Mouse (Mus musculus): ENCODE data around the gene Ipo4.

The Ipo4 gene

GRCm38 (mm10) chr14:55635523-55636007, at the start of gene Ipo4:
Ipo4 (minus strand) TSS chr14:55635957.
- DNase-seq (ENCODE audit: low read depth): peak; percentile 87

DNA sequence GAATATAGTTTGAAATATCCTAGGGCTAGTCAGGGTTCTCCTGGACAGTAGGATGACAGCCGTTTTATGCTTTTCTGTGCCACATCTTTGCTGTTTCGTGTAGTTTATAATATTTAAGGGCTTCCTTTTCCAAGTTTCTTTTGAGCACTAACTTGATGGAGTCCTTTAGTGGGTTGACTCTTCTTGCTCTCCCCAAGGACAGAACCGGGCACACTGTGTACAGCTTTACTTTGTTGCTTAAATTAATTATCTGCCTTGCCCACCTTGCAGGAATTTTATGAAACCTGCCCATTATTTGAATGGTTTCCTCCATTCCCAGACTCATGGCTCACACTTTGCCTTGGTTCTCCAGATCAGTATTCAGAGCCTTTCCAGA, 46.3 kb upstream of the Ipo4 start:
- no peak for DNase-seq (ENCODE audit: low read depth)

GRCm38 (mm10) chr14:55681160-55682117, 45.7 kb upstream of the Ipo4 start, which contains the start of gene Tinf2:
Tinf2 (minus strand) TSS chr14:55681820.
- DNase-seq (ENCODE audit: low read depth): peak; percentile 98

GRCm38 (mm10) chr14:55677615-55678014, 41.9 kb upstream of the Ipo4 start:
- DNase-seq (ENCODE audit: low read depth): no peak

DNA sequence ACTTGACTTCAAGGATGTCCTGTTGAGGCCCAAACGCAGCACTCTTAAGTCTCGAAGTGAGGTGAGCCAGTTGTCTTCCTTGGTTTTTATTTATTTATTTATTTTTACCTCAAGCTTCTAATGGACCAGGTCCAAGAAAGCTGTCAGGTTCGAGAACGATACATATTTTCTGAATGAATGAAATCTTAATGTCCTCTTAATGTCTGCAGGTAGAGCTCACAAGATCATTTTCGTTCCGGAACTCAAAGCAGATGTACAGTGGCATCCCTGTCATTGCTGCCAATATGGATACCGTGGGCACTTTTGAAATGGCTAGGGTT, 36.9 kb upstream of the Ipo4 start:
- no peak for DNase-seq (ENCODE audit: low read depth)

- peak; percentile 97 for DNase-seq (ENCODE audit: low read depth)
Observed at GRCm38 (mm10) chr14:55671833-55672740, 36.3 kb upstream of the Ipo4 start, which contains the start of the genes Gmpr2 and Nedd8. Gmpr2 (plus strand) TSS chr14:55671941. Nedd8 (minus strand) TSS chr14:55672124.

DNA sequence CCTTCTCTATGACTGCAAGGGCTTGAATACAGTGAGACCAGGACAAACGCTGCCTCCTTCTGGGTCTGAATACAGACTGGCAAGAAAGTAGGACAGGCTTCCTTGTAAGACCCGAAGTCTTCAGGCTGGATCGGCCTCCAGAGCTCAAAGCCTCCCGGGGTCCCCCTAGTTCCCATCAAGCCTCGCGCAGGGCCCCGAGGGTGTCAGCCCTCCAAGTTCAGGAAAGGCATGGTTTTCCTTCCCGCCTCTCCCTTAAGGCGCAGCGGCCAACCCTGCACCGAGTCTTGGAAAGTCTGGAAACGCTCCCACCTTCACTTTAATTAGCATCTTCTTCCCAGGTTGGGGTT, 35.7 kb upstream of the Ipo4 start:
- no peak for DNase-seq (ENCODE audit: low read depth)

DNA sequence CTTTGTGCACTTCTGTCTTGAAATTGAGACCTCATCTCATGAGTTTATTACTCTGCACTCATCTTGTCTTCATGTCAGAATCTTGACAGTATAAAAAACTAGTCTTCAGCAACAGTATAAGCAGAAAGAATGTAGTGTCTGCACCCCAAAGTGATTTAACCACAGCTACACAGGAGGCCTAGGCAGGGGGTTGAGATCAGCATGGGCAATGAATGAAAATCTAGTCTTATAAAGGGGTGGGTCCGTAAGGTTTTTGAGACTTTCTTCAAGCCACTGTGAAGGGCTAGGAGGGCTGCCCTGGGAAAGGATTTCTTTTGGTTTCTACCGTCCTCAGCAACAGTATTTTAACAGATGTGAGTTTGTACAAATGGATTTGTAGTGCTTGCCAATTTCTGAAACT, 24.9 kb upstream of the Ipo4 start:
- DNase-seq (ENCODE audit: low read depth): no peak

GRCm38 (mm10) chr14:55659960-55660573, 24.3 kb upstream of the Ipo4 start, which contains the start of gene Mdp1:
Mdp1 (minus strand) TSS chr14:55660508.
- peak; percentile 65 for DNase-seq (ENCODE audit: low read depth)

- no peak for DNase-seq (ENCODE audit: low read depth)
Observed at GRCm38 (mm10) chr14:55658011-55658410, 22.3 kb upstream of the Ipo4 start.

GRCm38 (mm10) chr14:55656935-55657334, 21.2 kb upstream of the Ipo4 start:
- DNase-seq (ENCODE audit: low read depth): no peak

DNA sequence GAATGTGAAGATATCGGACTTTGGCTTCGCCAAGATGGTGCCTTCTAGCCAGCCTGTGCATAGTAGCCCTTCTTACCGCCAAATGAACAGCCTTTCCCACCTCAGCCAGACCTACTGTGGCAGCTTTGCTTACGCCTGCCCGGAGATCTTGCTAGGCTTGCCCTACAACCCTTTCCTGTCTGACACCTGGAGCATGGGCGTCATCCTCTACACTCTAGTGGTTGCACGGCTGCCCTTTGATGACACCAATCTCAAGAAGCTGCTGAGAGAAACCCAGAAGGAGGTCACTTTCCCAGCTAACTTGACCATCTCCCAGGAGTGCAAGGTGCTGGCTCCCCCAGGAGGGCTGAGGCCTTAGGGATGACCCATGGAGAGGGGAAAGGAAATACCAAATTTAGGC, 15.8 kb upstream of the Ipo4 start:
- DNase-seq (ENCODE audit: low read depth): no peak

GRCm38 (mm10) chr14:55649884-55650283, 14.1 kb upstream of the Ipo4 start, which contains the start of gene Tssk4:
Tssk4 (plus strand) TSS chr14:55650184.
- no peak for DNase-seq (ENCODE audit: low read depth)

DNA sequence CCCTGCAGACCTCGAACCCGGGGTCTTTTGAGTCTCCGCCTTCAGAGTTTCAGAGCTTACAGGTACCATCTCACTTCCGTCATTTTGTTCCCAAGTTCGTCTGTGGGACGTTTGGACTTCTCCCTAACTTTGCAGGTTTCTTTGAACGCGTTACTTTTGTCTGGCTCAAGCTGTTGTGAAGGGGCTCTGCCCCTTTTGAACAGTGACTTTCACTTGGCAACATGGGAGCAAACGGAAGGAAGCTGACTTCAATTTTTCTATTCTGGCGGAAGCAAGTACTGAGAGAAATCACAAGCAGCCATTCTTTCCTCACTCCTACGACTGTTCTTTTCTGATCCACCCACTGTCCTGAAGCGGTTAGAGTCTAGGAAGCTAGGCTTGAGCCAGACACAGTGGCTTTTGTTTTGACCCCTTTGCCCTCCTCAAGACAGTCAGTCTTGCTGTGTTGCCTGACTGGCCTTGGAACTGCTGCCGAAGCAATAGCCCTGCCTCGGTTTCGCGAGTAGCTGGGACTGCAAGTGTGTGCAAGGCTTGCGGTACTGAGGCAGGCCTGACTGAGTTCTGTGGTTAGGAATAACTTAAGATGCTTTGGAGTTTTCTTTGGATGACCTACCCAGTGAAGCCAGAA, 8.6 kb upstream of the Ipo4 start:
- peak; percentile 29 for DNase-seq (ENCODE audit: low read depth)

- peak; percentile 63 for DNase-seq (ENCODE audit: low read depth)
Observed at GRCm38 (mm10) chr14:55643060-55643907, 7.5 kb upstream of the Ipo4 start, which contains the start of gene Tm9sf1. Tm9sf1 (minus strand) TSS chr14:55643806.

GRCm38 (mm10) chr14:55642679-55643059, 6.9 kb upstream of the Ipo4 start:
- DNase-seq (ENCODE audit: low read depth): no peak

DNA sequence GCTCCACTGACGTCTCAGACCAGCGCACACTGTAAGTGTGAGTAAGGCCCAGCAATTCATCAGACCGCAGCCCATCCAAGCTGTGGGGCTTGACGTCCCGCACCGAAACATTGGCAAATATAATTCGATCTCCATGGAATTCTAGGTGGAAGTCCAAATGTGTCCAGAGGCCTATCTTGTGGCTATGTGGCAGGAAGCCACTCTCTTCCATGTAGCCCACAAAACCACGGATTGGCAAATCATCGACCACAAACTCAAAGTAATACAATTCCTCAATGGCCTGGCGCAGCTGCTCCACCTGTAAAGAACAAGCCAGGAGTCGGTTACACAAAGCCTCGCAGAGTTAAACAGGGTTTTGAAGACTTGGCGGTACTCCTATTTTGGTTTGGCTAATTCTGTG, 5.5 kb upstream of the Ipo4 start:
- no peak for DNase-seq (ENCODE audit: low read depth)

- no peak for DNase-seq (ENCODE audit: low read depth)
Observed at GRCm38 (mm10) chr14:55640816-55641215, 5.1 kb upstream of the Ipo4 start.

DNA sequence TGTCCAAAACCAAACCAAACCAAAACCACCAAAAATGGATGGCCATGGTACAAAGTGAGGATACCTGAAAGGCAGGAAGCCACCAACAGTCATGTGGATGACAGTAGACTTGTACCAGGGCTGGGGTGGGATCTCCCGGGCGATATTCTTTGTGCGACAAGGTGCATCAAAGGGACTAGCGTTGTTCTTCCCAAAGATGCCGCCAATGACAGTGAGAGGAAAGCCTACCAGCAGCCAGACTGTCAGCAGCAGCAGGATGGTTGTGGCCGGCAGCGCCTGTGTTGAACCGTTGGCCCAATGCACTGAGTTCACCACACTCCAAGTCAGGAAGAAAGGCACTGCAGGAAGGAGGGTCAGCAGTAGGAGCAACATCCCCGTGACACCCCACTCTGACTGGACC, 2.0 kb upstream of the Ipo4 start, which contains the start of gene Gm49378:
Gene Gm49378 (minus strand): TSS at position 101 of the 400 bp plus-strand sequence.
- DNase-seq (ENCODE audit: low read depth): no peak

- DNase-seq (ENCODE audit: low read depth): no peak
Observed at GRCm38 (mm10) chr14:55634874-55635522, 759 bp downstream of the Ipo4 start.

Measured in fibroblast of lung, adult 2 months (primary cell).